Mouse (Mus musculus) forebrain, embryonic 13.5 days (tissue): Measurements from ENCODE around the gene Ccdc6. TPM values are rescaled to one million over a fixed set of nuclear protein-coding genes. Genes with fewer than 3 reads are reported as not detected.

ENCODE experiments used
- ATAC-seq: fragments of 200-750 bp; cut with Nextera tagmentation; 2 replicates; pipeline ENCODE4 v1.8.0; 2017
- H3K27ac ChIP-seq: fragments of 300-500 bp; sonication (generic); 2 replicates; pipeline ENCODE4 v1.5.1; 2015; ENCODE audit warnings: inconsistent platforms, mild to moderate bottlenecking, moderate library complexity
- H3K27me3 ChIP-seq: fragments of 300-500 bp; sonication (generic); 2 replicates; pipeline ENCODE4 v1.6.1; 2015; ENCODE audit warnings: mild to moderate bottlenecking, inconsistent platforms
- H3K36me3 ChIP-seq: fragments of 300-500 bp; sonication (generic); 2 replicates; pipeline ENCODE4 v1.6.1; 2015; ENCODE audit warnings: mild to moderate bottlenecking, inconsistent platforms; ENCODE audit not compliant: poor library complexity, severe bottlenecking
- H3K4me1 ChIP-seq: fragments of 300-500 bp; sonication (generic); 2 replicates; pipeline ENCODE4 v1.6.1; 2015; ENCODE audit warnings: inconsistent platforms
- H3K4me2 ChIP-seq: fragments of 300-500 bp; sonication (generic); 2 replicates; pipeline ENCODE4 v1.6.1; 2015; ENCODE audit warnings: inconsistent platforms, mild to moderate bottlenecking, moderate library complexity
- H3K4me3 ChIP-seq: fragments of 300-500 bp; sonication (generic); 2 replicates; pipeline ENCODE4 v1.5.1; 2015; ENCODE audit warnings: mild to moderate bottlenecking, inconsistent platforms
- H3K9ac ChIP-seq: fragments of 300-500 bp; sonication (generic); 2 replicates; pipeline ENCODE4 v1.6.1; 2015; ENCODE audit warnings: mild to moderate bottlenecking, inconsistent platforms
- H3K9me3 ChIP-seq: fragments of 300-500 bp; sonication (generic); replicated peaks from 2 replicates; pipeline ENCODE4 v1.6.1; 2016; ENCODE audit warnings: inconsistent platforms
- WGBS: fragments of 180-500 bp; shearing (Covaris S2); methylation state at CpG from one replicate; pipeline ENCODE4 v1.1.7; 2015; 5-methylcytosine and 5-hydroxymethylcytosine counted together
- polyA plus RNA-seq: library from polyadenylated mRNA; unstranded; fragments of >200 nt; fragmentation: Nextera tagmentation; extraction: Ambion mirVana; gene quantifications from 2 replicates; pipeline ENCODE4 v1.2.1, GENCODE M21; 2015

Ccdc6 gene
- polyA plus RNA-seq, 1 experiment from 2014 or later: 15.9 TPM

DNA sequence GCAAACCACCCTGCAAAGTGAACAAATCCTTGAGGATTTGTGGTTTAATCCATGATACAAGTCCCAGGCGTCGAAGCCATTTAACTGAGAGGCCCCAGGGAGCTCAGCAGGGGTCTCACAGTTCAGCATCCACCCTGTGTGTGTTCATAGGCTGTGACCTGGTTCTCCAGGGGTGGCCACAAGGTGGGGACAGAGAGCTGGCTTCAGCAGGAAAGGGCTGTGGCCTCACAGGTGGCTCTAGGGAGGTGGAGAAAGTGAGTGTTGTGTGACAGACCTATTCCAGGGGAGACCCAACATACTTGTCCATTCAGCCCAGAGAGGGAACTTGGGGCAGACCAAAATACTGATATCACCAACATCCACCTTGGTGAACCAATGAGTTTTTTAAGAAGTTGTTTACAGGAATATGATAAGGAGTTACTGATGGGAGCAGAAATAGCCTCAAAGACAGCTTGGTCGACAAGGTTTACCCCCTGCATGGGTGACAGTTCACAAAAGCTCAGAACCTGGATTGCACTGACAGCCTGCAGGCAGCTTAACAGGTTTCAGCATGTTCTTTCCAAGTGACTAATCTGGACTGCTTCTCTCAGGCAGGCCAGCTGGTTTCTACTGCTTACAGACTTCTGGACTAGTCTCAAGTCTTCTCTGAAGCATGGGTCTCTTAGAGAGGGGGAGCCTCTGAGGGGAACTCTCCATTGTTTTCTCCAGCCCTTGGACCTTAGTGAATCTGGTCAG, 59.7 kb downstream of the Ccdc6 start:
- Histone ChIP-seq H3K27me3 (no peaks in the 10 kb centered on the region), H3K27ac (no peak overlapping the region), H3K9me3 (no peaks in the 10 kb centered on the region), H3K36me3 (peaks cover 57% of the 10 kb centered on the region), H3K4me2 (no peak overlapping the region), H3K4me1 (no peaks in the 10 kb centered on the region), H3K9ac (no peak overlapping the region), H3K4me3 (no peak overlapping the region)
- ATAC-seq: no peak
- WGBS: 84% methylated on average over 3 of the region's 3 CpGs

DNA sequence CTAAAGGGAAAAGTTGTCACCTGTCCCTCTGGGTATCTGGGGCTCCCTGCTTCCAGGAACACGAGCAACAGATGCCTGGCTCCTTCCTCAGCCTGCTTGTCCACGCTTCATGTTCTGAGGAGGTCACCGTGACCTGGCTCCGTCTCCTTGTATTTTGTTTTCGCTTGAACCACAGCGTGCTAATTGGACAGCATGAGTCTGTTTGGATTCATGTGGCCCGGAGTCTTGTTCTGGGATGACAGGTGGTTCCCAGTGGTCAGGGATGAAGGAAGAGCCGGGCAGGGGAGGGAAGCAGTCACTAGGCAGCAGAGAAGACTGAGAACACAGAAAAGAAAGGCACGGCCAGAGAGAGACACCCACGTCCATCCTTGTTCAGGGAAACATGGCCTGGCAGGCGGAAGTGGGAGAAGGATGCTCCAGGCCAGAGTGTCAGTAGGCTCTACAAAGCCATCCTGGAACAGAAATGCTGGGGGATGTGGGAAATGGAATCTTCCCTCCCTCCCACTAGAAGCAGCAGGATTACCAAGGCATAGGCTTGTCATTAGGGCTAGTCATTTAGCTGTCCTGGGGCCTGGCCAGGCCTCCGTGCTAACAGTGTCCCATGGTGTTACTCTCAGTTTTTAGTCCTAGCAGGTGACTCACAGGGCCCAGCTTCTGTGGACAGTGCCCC, 62.9 kb downstream of the Ccdc6 start:
- Histone ChIP-seq H3K9me3 (no peaks in the 10 kb centered on the region), H3K4me1 (peaks cover 5% of the 10 kb centered on the region; the same call in 1 of the 2 replicates), H3K27me3 (no peaks in the 10 kb centered on the region), H3K27ac (no peak overlapping the region), H3K4me3 (no peak overlapping the region), H3K4me2 (no peak overlapping the region), H3K9ac (no peak overlapping the region), H3K36me3 (peaks cover 33% of the 10 kb centered on the region)
- WGBS: 80% methylated on average over 12 of the region's 12 CpGs
- ATAC-seq: no peak

DNA sequence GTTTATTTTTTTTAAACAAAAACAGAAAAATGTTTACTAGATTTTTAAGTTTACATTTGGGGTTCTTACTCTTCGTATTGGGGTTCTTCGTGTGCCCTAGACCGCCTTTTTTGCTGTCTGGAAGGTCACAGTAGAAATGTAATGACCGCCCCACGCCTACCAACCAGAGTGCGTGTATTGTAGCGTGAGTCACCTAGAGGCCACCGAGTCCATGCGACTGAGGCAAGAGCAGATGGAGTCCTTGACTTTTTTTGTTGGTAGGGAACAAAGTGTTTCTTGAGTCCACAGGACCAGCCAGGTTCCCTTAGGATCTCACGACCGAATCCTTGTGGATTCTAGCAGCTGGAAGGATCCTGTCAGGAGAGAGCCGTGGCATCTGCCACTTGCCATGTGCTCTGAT, 63.9 kb downstream of the Ccdc6 start:
- H3K4me2 ChIP-seq: no peak overlapping the region
- peaks cover 5% of the 10 kb centered on the region; the same call in 1 of the 2 replicates for H3K4me1 ChIP-seq
- H3K9ac ChIP-seq: no peak overlapping the region
- no peak overlapping the region for H3K27ac ChIP-seq
- peaks cover 23% of the 10 kb centered on the region for H3K36me3 ChIP-seq
- H3K9me3 ChIP-seq: no peaks in the 10 kb centered on the region
- H3K4me3 ChIP-seq: no peak overlapping the region
- no peak for ATAC-seq
- no peaks in the 10 kb centered on the region for H3K27me3 ChIP-seq
- 93% methylated on average over 12 of the region's 12 CpGs for WGBS

DNA sequence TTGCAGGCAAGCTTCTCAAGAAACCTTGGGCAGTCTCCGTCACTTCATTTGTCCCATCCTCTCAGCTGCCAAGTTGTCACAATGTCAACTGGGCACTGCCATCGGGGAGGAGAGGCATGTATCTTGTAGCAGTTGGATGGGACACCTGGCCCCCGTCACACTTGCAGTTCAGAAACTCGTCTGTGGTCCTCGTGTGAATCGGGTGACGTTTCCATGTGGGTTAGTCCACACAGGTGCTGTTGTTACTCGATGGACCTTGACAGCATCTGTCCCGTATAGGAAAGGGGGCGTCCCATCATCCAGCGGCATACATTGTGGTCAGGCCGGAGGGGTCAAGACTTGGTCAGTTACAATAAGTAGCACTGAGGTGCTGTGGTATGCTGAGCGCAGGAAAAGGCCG, 64.6 kb downstream of the Ccdc6 start:
- 94% methylated on average over 14 of the region's 14 CpGs for WGBS
- Histone ChIP-seq H3K4me2 (no peak overlapping the region), H3K4me1 (peaks cover 5% of the 10 kb centered on the region; the same call in 1 of the 2 replicates), H3K27ac (no peak overlapping the region), H3K9me3 (no peaks in the 10 kb centered on the region), H3K4me3 (no peak overlapping the region), H3K36me3 (peaks cover 16% of the 10 kb centered on the region), H3K9ac (no peak overlapping the region), H3K27me3 (no peaks in the 10 kb centered on the region)
- no peak for ATAC-seq

DNA sequence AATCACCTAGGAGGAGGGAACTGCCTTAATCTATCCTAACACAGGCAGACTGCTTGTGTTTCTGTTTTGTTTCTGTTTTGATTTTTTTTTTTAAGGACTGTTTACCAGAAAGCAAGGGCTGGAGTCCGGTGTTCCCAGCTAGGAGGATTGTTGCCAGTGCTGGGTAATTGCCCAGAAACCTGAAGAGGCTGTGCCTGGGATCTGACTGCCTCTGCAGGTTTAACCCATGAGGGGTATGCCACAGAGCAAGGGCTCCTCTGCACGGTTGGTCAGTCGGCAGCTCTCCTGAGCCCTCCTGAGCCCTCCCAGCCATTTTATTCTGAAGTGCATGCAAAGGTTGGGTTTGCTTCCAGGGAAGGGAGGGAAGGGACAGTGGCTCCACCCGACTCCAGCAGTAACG, 66.8 kb downstream of the Ccdc6 start:
- peaks cover 29% of the 10 kb centered on the region for H3K36me3 ChIP-seq
- peaks cover 5% of the 10 kb centered on the region; the same call in 1 of the 2 replicates for H3K4me1 ChIP-seq
- no peaks in the 10 kb centered on the region for H3K27me3 ChIP-seq
- no peak overlapping the region for H3K4me3 ChIP-seq
- WGBS: 62% methylated on average over 5 of the region's 5 CpGs
- no peaks in the 10 kb centered on the region for H3K9me3 ChIP-seq
- H3K9ac ChIP-seq: no peak overlapping the region
- no peak for ATAC-seq
- H3K27ac ChIP-seq: no peak overlapping the region
- H3K4me2 ChIP-seq: no peak overlapping the region

DNA sequence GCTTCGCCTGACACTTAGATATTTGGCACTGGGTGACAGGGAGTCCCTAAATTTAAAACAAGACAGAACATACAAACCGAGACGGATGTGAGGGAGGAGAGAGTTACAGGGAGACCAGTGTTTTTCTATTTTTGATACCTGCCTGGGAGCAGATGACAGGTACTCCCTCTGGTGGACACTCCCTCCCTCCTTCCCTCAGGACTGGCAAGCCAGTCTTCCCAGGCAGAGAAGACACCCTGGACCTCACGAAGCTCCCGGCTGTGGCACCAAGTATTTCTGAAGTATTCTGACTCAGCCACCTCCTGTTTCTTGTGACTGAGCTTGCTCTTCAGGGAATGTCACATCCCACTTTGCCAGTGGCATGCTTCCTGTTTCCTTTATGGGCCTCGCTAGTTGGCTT, 69.0 kb downstream of the Ccdc6 start:
- H3K27me3 ChIP-seq: no peaks in the 10 kb centered on the region
- H3K4me1 ChIP-seq: peaks cover 5% of the 10 kb centered on the region; the same call in 1 of the 2 replicates
- H3K36me3 ChIP-seq: peaks cover 38% of the 10 kb centered on the region
- H3K27ac ChIP-seq: no peak overlapping the region
- no peak overlapping the region for H3K9ac ChIP-seq
- WGBS: 78% methylated on average over 6 of the region's 6 CpGs
- no peak for ATAC-seq
- H3K9me3 ChIP-seq: no peaks in the 10 kb centered on the region
- H3K4me3 ChIP-seq: no peak overlapping the region
- H3K4me2 ChIP-seq: no peak overlapping the region

DNA sequence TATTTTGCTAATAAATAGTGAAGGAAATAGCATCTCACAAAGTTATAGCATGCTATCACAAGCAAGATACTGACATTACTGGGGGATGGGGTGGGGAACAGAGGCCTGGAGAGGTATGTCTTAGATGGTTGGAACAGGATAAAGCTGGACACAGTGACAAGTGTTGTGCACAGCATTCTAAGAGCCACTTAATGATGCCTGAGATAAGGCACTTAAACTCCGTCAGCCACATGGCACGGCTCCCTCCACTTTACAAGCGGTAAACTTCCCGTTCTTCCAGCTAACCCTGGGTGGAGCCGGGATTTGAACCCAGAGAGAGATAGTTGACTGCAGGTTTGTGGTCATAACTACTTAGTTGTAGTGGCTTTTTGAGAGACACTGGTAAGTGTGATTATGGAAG, 69.5 kb downstream of the Ccdc6 start:
- WGBS: 94% methylated on average over 5 of the region's 5 CpGs
- no peaks in the 10 kb centered on the region for H3K27me3 ChIP-seq
- H3K4me1 ChIP-seq: peaks cover 5% of the 10 kb centered on the region; the same call in 1 of the 2 replicates
- ATAC-seq: no peak
- H3K36me3 ChIP-seq: peaks cover 41% of the 10 kb centered on the region
- H3K4me2 ChIP-seq: no peak overlapping the region
- H3K27ac ChIP-seq: no peak overlapping the region
- no peaks in the 10 kb centered on the region for H3K9me3 ChIP-seq
- H3K4me3 ChIP-seq: no peak overlapping the region
- no peak overlapping the region for H3K9ac ChIP-seq

DNA sequence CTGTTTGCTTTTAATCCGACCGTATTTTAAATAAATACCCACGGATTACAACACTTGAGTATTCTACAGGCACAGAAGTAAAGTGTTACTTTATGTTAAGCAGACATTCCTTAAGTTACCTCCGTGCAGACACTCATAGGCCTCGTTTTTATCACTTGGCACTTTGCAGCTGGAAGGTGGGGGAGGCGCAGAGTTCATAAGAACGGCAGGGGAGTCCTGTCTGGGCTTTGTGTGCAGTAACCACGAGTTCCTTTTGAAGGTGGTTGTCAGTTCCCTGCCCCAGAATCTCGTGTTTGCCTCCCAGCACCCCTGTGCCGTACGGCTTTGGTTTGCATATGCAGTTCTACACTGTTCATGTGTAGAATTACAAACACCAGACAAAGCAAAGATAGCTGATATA, 70.7 kb downstream of the Ccdc6 start:
- WGBS: 79% methylated on average over 11 of the region's 11 CpGs

DNA sequence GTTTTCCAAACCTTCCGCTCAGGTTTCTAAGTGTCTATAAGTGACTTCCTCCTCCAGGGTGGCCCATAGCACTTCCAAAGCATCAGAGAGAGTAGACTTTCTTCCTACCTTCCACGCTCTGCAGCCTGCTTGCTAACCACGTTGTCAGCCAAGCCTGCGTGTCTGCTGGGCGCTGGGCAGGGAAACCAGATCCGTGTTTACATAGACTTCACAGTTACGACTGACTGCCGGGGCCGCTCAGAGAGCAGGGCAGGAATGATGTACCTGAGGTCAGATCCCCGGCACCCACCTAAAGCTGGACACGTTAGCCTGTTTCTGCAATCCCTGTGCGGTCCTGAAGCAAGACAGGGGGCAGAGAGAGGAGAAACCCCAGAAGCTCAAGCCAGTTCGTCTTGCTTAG, 71.5 kb downstream of the Ccdc6 start:
- 94% methylated on average over 13 of the region's 13 CpGs for WGBS
- H3K4me2 ChIP-seq: no peak overlapping the region
- peaks cover 5% of the 10 kb centered on the region; the same call in 1 of the 2 replicates for H3K4me1 ChIP-seq
- peaks cover 45% of the 10 kb centered on the region for H3K36me3 ChIP-seq
- H3K9me3 ChIP-seq: no peaks in the 10 kb centered on the region
- ATAC-seq: no peak
- H3K9ac ChIP-seq: no peak overlapping the region
- no peaks in the 10 kb centered on the region for H3K27me3 ChIP-seq
- H3K4me3 ChIP-seq: no peak overlapping the region
- H3K27ac ChIP-seq: peak overlapping the region; percentile 31; the same call in 1 of the 2 replicates

More for the DNA sequence above, 70.7 kb downstream of the Ccdc6 start:
- Histone ChIP-seq H3K9me3 (no peaks in the 10 kb centered on the region), H3K27ac (no peak overlapping the region), H3K27me3 (no peaks in the 10 kb centered on the region), H3K9ac (no peak overlapping the region), H3K4me1 (peaks cover 5% of the 10 kb centered on the region; the same call in 1 of the 2 replicates), H3K4me2 (no peak overlapping the region), H3K36me3 (peaks cover 45% of the 10 kb centered on the region), H3K4me3 (no peak overlapping the region)
- ATAC-seq: no peak

DNA sequence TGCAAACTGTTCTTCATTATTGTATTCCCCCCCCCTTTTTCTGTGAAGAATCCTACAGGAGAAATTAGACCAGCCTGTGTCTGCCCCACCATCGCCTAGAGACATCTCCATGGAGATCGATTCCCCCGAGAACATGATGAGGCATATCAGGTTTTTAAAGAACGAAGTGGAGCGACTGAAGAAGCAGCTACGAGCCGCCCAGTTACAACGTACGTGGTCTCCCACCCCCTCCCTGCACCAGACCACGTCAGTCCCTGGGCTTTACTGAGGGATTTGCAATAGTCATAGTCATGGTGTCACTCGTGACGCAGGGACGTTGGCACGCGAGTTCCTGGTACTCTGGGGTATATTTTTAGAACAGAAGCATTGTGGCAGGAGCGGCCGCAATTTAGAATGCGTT, 72.1 kb downstream of the Ccdc6 start:
- Histone ChIP-seq H3K9me3 (no peaks in the 10 kb centered on the region), H3K4me2 (no peak overlapping the region), H3K27ac (no peak overlapping the region), H3K4me1 (no peaks in the 10 kb centered on the region), H3K27me3 (no peaks in the 10 kb centered on the region), H3K4me3 (no peak overlapping the region), H3K9ac (no peak overlapping the region), H3K36me3 (peaks cover 45% of the 10 kb centered on the region)
- 86% methylated on average over 18 of the region's 18 CpGs for WGBS
- ATAC-seq: no peak

DNA sequence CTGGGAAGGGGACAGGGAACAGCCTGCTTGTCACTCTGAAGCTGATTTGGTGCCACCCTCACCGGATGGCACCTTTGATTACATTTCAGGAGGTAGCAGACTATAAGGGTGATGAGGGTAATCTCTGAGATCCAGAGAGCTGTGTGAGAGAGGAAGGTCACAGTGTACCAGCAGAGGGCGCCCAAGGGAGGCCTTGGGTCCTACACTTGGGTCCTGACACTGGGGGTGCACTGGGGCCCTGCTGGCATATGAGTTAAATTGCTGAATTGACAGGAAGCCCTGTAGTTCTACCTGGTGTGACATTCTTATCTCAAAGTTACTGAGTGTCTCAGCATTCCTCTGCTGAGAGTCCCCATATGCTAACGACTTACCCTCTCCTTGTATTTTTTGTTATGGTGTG, 76.4 kb downstream of the Ccdc6 start:
- Histone ChIP-seq H3K9ac (no peak overlapping the region), H3K4me1 (no peaks in the 10 kb centered on the region), H3K27me3 (no peaks in the 10 kb centered on the region), H3K4me3 (no peak overlapping the region), H3K9me3 (no peaks in the 10 kb centered on the region), H3K36me3 (peaks cover 58% of the 10 kb centered on the region), H3K27ac (no peak overlapping the region), H3K4me2 (no peak overlapping the region)
- no peak for ATAC-seq
- 60% methylated on average over 3 of the region's 3 CpGs for WGBS

DNA sequence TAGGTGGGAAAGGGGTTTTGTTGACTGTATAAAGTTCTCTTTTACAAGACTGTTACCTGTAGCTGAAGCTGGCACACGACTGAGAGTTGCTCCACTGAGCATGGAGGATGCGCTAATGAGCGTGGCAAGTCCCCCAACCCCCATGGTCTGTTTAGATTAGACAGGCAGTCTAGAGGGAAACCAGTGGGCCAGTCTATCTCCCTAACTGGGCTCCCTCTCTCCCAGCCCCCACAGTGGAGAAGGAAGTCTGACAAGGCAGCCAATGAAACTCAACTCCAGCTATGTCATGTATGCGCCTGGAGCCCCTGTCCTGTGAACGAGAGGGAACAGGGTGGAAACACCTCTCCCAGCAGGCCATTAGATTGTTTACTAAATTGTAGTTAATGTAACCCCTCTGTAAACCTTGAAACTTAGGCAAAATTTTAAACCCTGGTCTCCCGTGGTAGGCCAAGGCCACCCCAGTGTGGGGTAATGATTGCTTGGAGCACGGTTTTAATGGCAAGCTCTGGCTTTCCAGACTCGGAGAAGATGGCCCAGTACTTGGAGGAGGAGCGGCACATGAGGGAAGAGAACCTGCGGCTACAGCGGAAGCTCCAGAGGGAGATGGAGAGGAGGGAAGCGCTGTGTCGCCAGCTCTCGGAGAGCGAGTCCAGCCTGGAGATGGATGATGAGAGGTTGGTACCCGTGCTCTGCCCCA, 77.7 kb downstream of the Ccdc6 start:
- Histone ChIP-seq H3K36me3 (peaks cover 50% of the 10 kb centered on the region), H3K27me3 (no peaks in the 10 kb centered on the region), H3K9ac (no peak overlapping the region), H3K27ac (no peak overlapping the region; the same call in 1 of the 2 replicates), H3K4me3 (no peak overlapping the region), H3K4me1 (no peaks in the 10 kb centered on the region), H3K4me2 (no peak overlapping the region), H3K9me3 (no peaks in the 10 kb centered on the region)
- ATAC-seq: no peak
- 87% methylated on average over 16 of the region's 16 CpGs for WGBS
